Comparison of ENCODE assay signal across 9 mouse cellular contexts in genomic region chr5:138657854-138658253, GRCm38 (mm10). TPM values are rescaled to one million over a fixed set of nuclear protein-coding genes. Genes with fewer than 3 reads are reported as not detected.
A peak's percentile ranks its signal among the peaks of the same experiment; 100 is the strongest.
DNase-seq lines count a peak whose midpoint lies in the region; ATAC-seq and TF ChIP-seq lines count a peak whose summit lies in the region.
"Had no signal": no experiment of that assay in that cellular context is flagged by ENCODE, and none has a peak within 500 bp of the region (broad histone marks: within the 10 kb centered on the region; RNA-seq: fewer than 3 reads in every experiment).

No protein-coding gene starts in this region.

- peak; percentile 47 to 54 for DNase-seq in B cell, adult 2 months
- peak; percentile 74 for DNase-seq in NIH3T3 (ENCODE audit: low read depth)
- DNase-seq in cerebellum, postnatal 14 days: peak; percentile 57 to 61
- DNase-seq in gastrocnemius, postnatal 25 days: peak; percentile 4
- DNase-seq in liver, embryonic 14.5 days (ENCODE audit: low read depth in 3 of 3, low spot score in 3 of 3): peak; percentile 28 to 42 (median 30)
- DNase-seq in testis, postnatal 14 days (ENCODE audit: low spot score): no peak

- H3K9ac ChIP-seq in kidney, embryonic 16.5 days (replicated peaks; ENCODE audit: low read length): no peak overlapping the region
- H3K9ac ChIP-seq in liver, embryonic 14.5 days (replicated peaks): no peak overlapping the region
- no peak overlapping the region for H3K9ac ChIP-seq in neural tube, embryonic 13.5 days

- no peaks in the 10 kb centered on the region for H3K36me3 ChIP-seq in kidney, embryonic 16.5 days (ENCODE audit: insufficient read depth, low read length)
- no peaks in the 10 kb centered on the region for H3K36me3 ChIP-seq in liver, embryonic 14.5 days (replicated peaks; ENCODE audit: control insufficient read depth, insufficient read depth, low read depth)
- 0 out of 2 replicates have a peak, but pooled peaks cover 2% of the 10 kb centered on the region for H3K36me3 ChIP-seq in neural tube, embryonic 13.5 days

- no peak overlapping the region for H3K4me3 ChIP-seq in kidney, embryonic 16.5 days (ENCODE audit: low read length)
- no peak overlapping the region for H3K4me3 ChIP-seq in liver, embryonic 14.5 days (ENCODE audit: insufficient read depth in 1 of 2, low read depth in 2 of 2, low read length in 2 of 2)
- H3K4me3 ChIP-seq in neural tube, embryonic 13.5 days: no peak overlapping the region
- H3K4me3 ChIP-seq: erythroblast, embryonic 14.5 days had no signal

- no peaks in the 10 kb centered on the region for H3K4me1 ChIP-seq in kidney, embryonic 16.5 days (ENCODE audit: insufficient read depth, low read length)
- no peaks in the 10 kb centered on the region for H3K4me1 ChIP-seq in liver, embryonic 14.5 days (replicated peaks; ENCODE audit: control insufficient read depth in 2 of 2, insufficient read depth in 2 of 2, low read length in 1 of 2)
- no peaks in the 10 kb centered on the region for H3K4me1 ChIP-seq in neural tube, embryonic 13.5 days (replicated peaks)

- 25% methylated on average over 6 of the region's 6 CpGs for WGBS in kidney, embryonic 16.5 days
- 23% methylated on average over 6 of the region's 6 CpGs for WGBS in liver, embryonic 14.5 days (ENCODE audit: insufficient replicate concordance)
- WGBS in neural tube, embryonic 13.5 days: 35% methylated on average over 6 of the region's 6 CpGs

- H3K4me2 ChIP-seq in kidney, embryonic 16.5 days (replicated peaks; ENCODE audit: low read depth, low read length): no peak overlapping the region
- H3K4me2 ChIP-seq in liver, embryonic 14.5 days (ENCODE audit: low read depth): no peak overlapping the region
- no peak overlapping the region for H3K4me2 ChIP-seq in neural tube, embryonic 13.5 days

- no peak overlapping the region for H3K27ac ChIP-seq in kidney, embryonic 16.5 days (ENCODE audit: low read length)
- H3K27ac ChIP-seq in liver, embryonic 14.5 days: no peak overlapping the region
- no peak overlapping the region for H3K27ac ChIP-seq in neural tube, embryonic 13.5 days (replicated peaks)

- TF ChIP-seq CTCF in liver, embryonic 14.5 days (IDR thresholded peaks at IDR 0.05; ENCODE audit: low read depth): peak; percentile 57

- H3K27me3 ChIP-seq in kidney, embryonic 16.5 days (ENCODE audit: insufficient read depth, low read length): no peaks in the 10 kb centered on the region
- H3K27me3 ChIP-seq in liver, embryonic 14.5 days (ENCODE audit: control insufficient read depth, insufficient read depth, low read length): no peaks in the 10 kb centered on the region
- no peaks in the 10 kb centered on the region for H3K27me3 ChIP-seq in neural tube, embryonic 13.5 days

- ATAC-seq in kidney, embryonic 16.5 days (ENCODE audit: low FRiP score, low TSS enrichment): 0 out of 2 replicates have a peak, but pooled peaks have one; percentile 65
- ATAC-seq in liver, embryonic 14.5 days (ENCODE audit: insufficient read depth): 0 out of 2 replicates have a peak, but pooled peaks have one; percentile 33
- ATAC-seq in neural tube, embryonic 13.5 days (ENCODE audit: low read depth): peak; percentile 75; the same call in 1 of the 2 replicates

- H3K9me3 ChIP-seq in kidney, embryonic 16.5 days (ENCODE audit: low read length): no peaks in the 10 kb centered on the region
- H3K9me3 ChIP-seq in liver, embryonic 14.5 days (ENCODE audit: control insufficient read depth, low read length): no peaks in the 10 kb centered on the region
- no peaks in the 10 kb centered on the region for H3K9me3 ChIP-seq in neural tube, embryonic 13.5 days

- TF ChIP-seq EP300 in liver, embryonic 14.5 days (IDR thresholded peaks at IDR 0.05; ENCODE audit: low read depth): no peak

RNA-seq across cellular contexts. Expression of gene A430033K04Rik, which starts 35.2 kb away (rescaled TPM):
- 1 to 10 TPM; 2.5 to 2.6 TPM for total RNA-seq in gastrocnemius, postnatal 25 days (2021)
- polyA plus RNA-seq in kidney, embryonic 16.5 days (2015; fragmentation: Nextera tagmentation; extraction: Ambion mirVana): 14.8 and 15.3 TPM in 2 replicates
- 1.7 and 2.5 TPM in 2 replicates for polyA plus RNA-seq in liver, embryonic 14.5 days (2012; rRNA removed)
- 2.6 and 2.7 TPM in 2 replicates for polyA plus RNA-seq in liver, embryonic 14.5 days (2014; fragmentation: Nextera tagmentation; extraction: Ambion mirVana)
- polyA plus RNA-seq in neural tube, embryonic 13.5 days (2015; fragmentation: Nextera tagmentation; extraction: Ambion mirVana): 18.8 and 22.6 TPM in 2 replicates

RNA-seq across cellular contexts. Expression of gene Zfp68, which starts 38.3 kb away (rescaled TPM):
- total RNA-seq in gastrocnemius, postnatal 25 days (2021): 10 to 100 TPM; 10.7 to 11.5 TPM
- polyA plus RNA-seq in kidney, embryonic 16.5 days (2015; fragmentation: Nextera tagmentation; extraction: Ambion mirVana): 63.8 and 65.9 TPM in 2 replicates
- polyA plus RNA-seq in liver, embryonic 14.5 days (2012; rRNA removed): 2.7 and 5.1 TPM in 2 replicates
- polyA plus RNA-seq in liver, embryonic 14.5 days (2014; fragmentation: Nextera tagmentation; extraction: Ambion mirVana): 15.3 and 17.2 TPM in 2 replicates
- 78.0 and 86.3 TPM in 2 replicates for polyA plus RNA-seq in neural tube, embryonic 13.5 days (2015; fragmentation: Nextera tagmentation; extraction: Ambion mirVana)
